Mouse (Mus musculus) CH12.LX (cell line): ENCODE measurements around the gene Rab25. TPM values are rescaled to one million over a fixed set of nuclear protein-coding genes. Genes with fewer than 3 reads are reported as not detected.

Experiments
- DNase-seq: peaks from one replicate; pipeline ENCODE4 v3.0.0-alpha.2; 2013; ENCODE audit errors: extremely low read depth
- H3K27ac ChIP-seq: 2 replicates; pipeline ENCODE4 v1.5.1; 2012; ENCODE audit warnings: low read depth, mild to moderate bottlenecking, control low read depth, moderate library complexity; ENCODE audit not compliant: insufficient read depth
- H3K27me3 ChIP-seq: replicated peaks from 2 replicates; pipeline ENCODE3; 2012; ENCODE audit warnings: inconsistent platforms
- H3K36me3 ChIP-seq, 2 experiments: replicated peaks in 1 of 2; 2 replicates each; pipeline versions ENCODE3 to v1.6.1; 2012; ENCODE audit warnings: inconsistent platforms in 1 of 2, low read length in 1 of 2, mild to moderate bottlenecking in 1 of 2, mixed read lengths in 1 of 2, moderate library complexity in 1 of 2; ENCODE audit not compliant: control insufficient read depth in 1 of 2, insufficient read depth in 1 of 2
- H3K4me1 ChIP-seq, 2 experiments: 2 replicates each; pipeline ENCODE4 v1.6.1; 2012; ENCODE audit warnings: inconsistent platforms in 1 of 2, moderate library complexity in 1 of 2; ENCODE audit not compliant: insufficient read depth in 2 of 2, control insufficient read depth in 1 of 2
- H3K4me2 ChIP-seq: 2 replicates; pipeline ENCODE4 v1.6.1; 2012; ENCODE audit warnings: low read depth, mild to moderate bottlenecking, control low read depth; ENCODE audit not compliant: poor library complexity, insufficient read depth, severe bottlenecking
- H3K4me3 ChIP-seq, 3 experiments: fragments of 150-350 bp in 1 of 3; sonication (generic) in 1 of 3; replicated peaks in 1 of 3; 2 replicates each; pipeline versions ENCODE3 to v1.5.1; 2011 to 2012; ENCODE audit warnings: low read depth in 2 of 3, low read length in 2 of 3, mild to moderate bottlenecking in 2 of 3, moderate library complexity in 2 of 3, control low read depth in 1 of 3, improper control_type of control experiment in 1 of 3, inconsistent platforms in 1 of 3, mixed read lengths in 1 of 3; ENCODE audit not compliant: poor library complexity in 1 of 3
- H3K79me2 ChIP-seq: replicated peaks from 2 replicates; pipeline ENCODE4 v1.6.1; 2012; ENCODE audit warnings: mild to moderate bottlenecking, moderate library complexity; ENCODE audit not compliant: control insufficient read depth, poor library complexity, insufficient read depth, severe bottlenecking; ENCODE audit errors: extremely low read depth
- H3K9ac ChIP-seq: 2 replicates; pipeline ENCODE4 v1.6.1; 2012; ENCODE audit warnings: low read depth, mild to moderate bottlenecking, control low read depth, moderate library complexity; ENCODE audit not compliant: insufficient read depth
- H3K9me3 ChIP-seq: replicated peaks from 2 replicates; pipeline ENCODE3; 2012; ENCODE audit warnings: low read length, inconsistent platforms, mixed read lengths
- CHD1 ChIP-seq: IDR thresholded peaks from 2 replicates; pipeline ENCODE4 v1.6.1; 2012; ENCODE audit warnings: low read depth, low read length, improper control_type of control experiment, inconsistent platforms
- CHD2 ChIP-seq: IDR thresholded peaks from 2 replicates; pipeline ENCODE4 v1.6.1; 2011; ENCODE audit warnings: low read length, improper control_type of control experiment
- CTCF ChIP-seq, 2 experiments: IDR thresholded peaks in 1 of 2; conservative IDR thresholded peaks in 1 of 2; 2 replicates each; pipeline ENCODE4 v1.5.1; 2011 to 2012; ENCODE audit warnings: low read depth in 2 of 2, low read length in 2 of 2, improper control_type of control experiment in 1 of 2, inconsistent platforms in 1 of 2, mild to moderate bottlenecking in 1 of 2, moderate library complexity in 1 of 2
- E2F4 ChIP-seq: IDR thresholded peaks from 2 replicates; pipeline ENCODE4 v1.6.1; 2011; ENCODE audit warnings: low read depth, low read length, improper control_type of control experiment; ENCODE audit not compliant: insufficient replicate concordance
- ETS1 ChIP-seq: conservative IDR thresholded peaks from 2 replicates; pipeline ENCODE4 v1.6.1; 2012; ENCODE audit warnings: low read depth, mild to moderate bottlenecking, inconsistent platforms, low read length, improper control_type of control experiment, moderate library complexity
- GABPA ChIP-seq: IDR thresholded peaks from 2 replicates; pipeline ENCODE4 v1.6.1; 2012; ENCODE audit warnings: low read depth, low read length, improper control_type of control experiment, inconsistent platforms; ENCODE audit not compliant: insufficient replicate concordance
- KAT2A ChIP-seq: IDR thresholded peaks from 2 replicates; pipeline ENCODE4 v1.6.1; 2012; ENCODE audit warnings: low read length, improper control_type of control experiment, inconsistent platforms; ENCODE audit not compliant: insufficient replicate concordance
- MAX ChIP-seq: IDR thresholded peaks from 2 replicates; pipeline ENCODE4 v1.6.1; 2011; ENCODE audit warnings: low read length, improper control_type of control experiment
- MAZ ChIP-seq: IDR thresholded peaks from 2 replicates; pipeline ENCODE4 v1.6.1; 2012; ENCODE audit warnings: low read depth, mild to moderate bottlenecking, inconsistent platforms, low read length, improper control_type of control experiment, moderate library complexity
- MXI1 ChIP-seq: IDR thresholded peaks from 2 replicates; pipeline ENCODE4 v1.6.1; 2011; ENCODE audit warnings: mild to moderate bottlenecking, low read depth, low read length, improper control_type of control experiment
- MYC ChIP-seq: IDR thresholded peaks from 2 replicates; pipeline ENCODE4 v1.6.1; 2011; ENCODE audit warnings: low read depth, mild to moderate bottlenecking, improper control_type of control experiment, low read length
- PAX5 ChIP-seq: IDR thresholded peaks from 2 replicates; pipeline ENCODE4 v1.6.1; 2012; ENCODE audit warnings: low read length, inconsistent platforms, mixed read lengths
- POLR2AphosphoS2 ChIP-seq: IDR thresholded peaks from 2 replicates; pipeline ENCODE4 v1.6.1; 2011; ENCODE audit warnings: low read depth, low read length, improper control_type of control experiment
- RAD21 ChIP-seq: IDR thresholded peaks from 2 replicates; pipeline ENCODE4 v1.6.1; 2011; ENCODE audit warnings: low read depth, mild to moderate bottlenecking, low read length, improper control_type of control experiment, moderate library complexity
- RCOR1 ChIP-seq: conservative IDR thresholded peaks from 2 replicates; pipeline ENCODE4 v1.6.1; 2012; ENCODE audit warnings: low read depth, mild to moderate bottlenecking, inconsistent platforms, low read length, improper control_type of control experiment
- SIN3A ChIP-seq: IDR thresholded peaks from 2 replicates; pipeline ENCODE4 v1.6.1; 2012; ENCODE audit warnings: low read length, improper control_type of control experiment, inconsistent platforms
- SMC3 ChIP-seq: IDR thresholded peaks from 2 replicates; pipeline ENCODE4 v1.6.1; 2011; ENCODE audit warnings: low read depth, low read length, improper control_type of control experiment
- TBP ChIP-seq: conservative IDR thresholded peaks from 2 replicates; pipeline ENCODE4 v1.6.1; 2011; ENCODE audit warnings: low read depth, low read length, improper control_type of control experiment
- UBTF ChIP-seq: IDR thresholded peaks from 2 replicates; pipeline ENCODE4 v1.6.1; 2012; ENCODE audit warnings: low read depth, mild to moderate bottlenecking, inconsistent platforms, low read length, improper control_type of control experiment, moderate library complexity
- ZKSCAN1 ChIP-seq: IDR thresholded peaks from 2 replicates; pipeline ENCODE4 v1.6.1; 2012; ENCODE audit warnings: low read depth, inconsistent platforms, low read length, improper control_type of control experiment, borderline replicate concordance
- ZMIZ1 ChIP-seq: IDR thresholded peaks from 2 replicates; pipeline ENCODE4 v1.6.1; 2012; ENCODE audit warnings: low read depth, mild to moderate bottlenecking, inconsistent platforms, low read length, improper control_type of control experiment
- dilution Hi-C: fragments of 300-500 bp; cut with MboI; formaldehyde crosslinking; loops from 2 replicates; pipeline ENCODE4 v1.14.3; 2020; ENCODE audit warnings: low sequenced_read_pairs; ENCODE audit not compliant: extremely low pct_unique_long_range_greater_than_20kb, extremely low pct_ligation_motif_present
- in situ Hi-C: fragments of 300-500 bp; cut with MboI; formaldehyde crosslinking; loops from 3 replicates; pipeline ENCODE4 v1.14.3; 2019; ENCODE audit warnings: low sequenced_read_pairs, low pct_ligation_motif_present, low pct_unique_long_range_greater_than_20kb, mixed read lengths
- polyA plus RNA-seq: library from polyadenylated mRNA; unstranded; fragments of >175 nt; gene quantifications from 2 replicates; pipeline ENCODE4 v1.2.1, GENCODE M21; 2012; ENCODE audit warnings: low read depth; ENCODE audit not compliant: insufficient read length
- total RNA-seq, 2 experiments: library from RNA; depleted of rRNA; stranded (reverse); fragments of 300-350 nt in 1 of 2; fragments of >200 nt in 1 of 2; gene quantifications; 2 replicates each; pipeline ENCODE4 v1.2.3; 2012 to 2014

Rab25 gene
- total and polyA plus RNA-seq, 3 experiments = 0.79 to 4.1 (median 1.8) TPM

- Histone ChIP-seq H3K27ac (no peak overlapping the region), H3K9me3 (no peaks in the 10 kb centered on the region), H3K4me1 (peaks cover 37 to 64% of the 10 kb centered on the region in 2 experiments), H3K27me3 (peaks cover 16% of the 10 kb centered on the region), H3K4me2 (no peak overlapping the region), H3K4me3 (no peak overlapping the region), H3K9ac (no peak overlapping the region), H3K36me3 (no peaks in the 10 kb centered on the region), H3K79me2 (no peaks in the 10 kb centered on the region)
- no peak for DNase-seq
- dilution Hi-C loops = no loop called here
- TF ChIP-seq RAD21 = no peak
- TF ChIP-seq ZKSCAN1 = no peak
- TF ChIP-seq E2F4 = no peak
- TF ChIP-seq MXI1 = no peak
- no peak for TF ChIP-seq MAZ
- no peak for TF ChIP-seq UBTF
- TF ChIP-seq CHD2 = no peak
- no peak for TF ChIP-seq MYC
- TF ChIP-seq PAX5 = no peak
- TF ChIP-seq SMC3 = no peak
- TF ChIP-seq KAT2A = no peak
- TF ChIP-seq ETS1 = no peak
- in situ Hi-C loops = no loop called here
Observed at GRCm38 (mm10) chr3:88515095-88515386, 33.1 kb downstream of the Rab25 start.

GRCm38 (mm10) chr3:88514231-88515094 is 33.6 kb downstream of the Rab25 start:
- dilution Hi-C loops (no loop called here), in situ Hi-C loops (no loop called here)
- Histone ChIP-seq H3K36me3 (no peaks in the 10 kb centered on the region), H3K79me2 (no peaks in the 10 kb centered on the region), H3K4me3 (peak overlapping the region in 1 of 3 experiments; percentile 14), H3K9ac (peak overlapping the region; percentile 40), H3K4me2 (peak overlapping the region; percentile 77), H3K27me3 (peaks cover 13% of the 10 kb centered on the region), H3K9me3 (no peaks in the 10 kb centered on the region), H3K27ac (peak overlapping the region; percentile 86), H3K4me1 (peaks cover 31 to 59% of the 10 kb centered on the region in 2 experiments)
- DNase-seq = no peak
- no peak for TF ChIP-seq ETS1
- no peak for TF ChIP-seq KAT2A
- TF ChIP-seq SIN3A = 0 out of 2 replicates have a peak, but pooled peaks have one; percentile 1
- no peak for TF ChIP-seq GABPA
- no peak for TF ChIP-seq ZMIZ1
- no peak for TF ChIP-seq TBP
- TF ChIP-seq CTCF (conservative IDR thresholded peaks at IDR 0.05 in 1 of 2, IDR thresholded peaks at IDR 0.05 in 1 of 2; ENCODE audit: low read depth in 2 of 2, low read length in 2 of 2) = no peak
- TF ChIP-seq POLR2AphosphoS2 = no peak
- TF ChIP-seq RCOR1 = no peak
- TF ChIP-seq MAX = peak; percentile 6; the same call in 1 of the 2 replicates
- TF ChIP-seq CHD1 = no peak
